Mouse (Mus musculus) forebrain, embryonic 12.5 days (tissue): Measurements from ENCODE around the gene Ovca2. TPM values are rescaled to one million over a fixed set of nuclear protein-coding genes. Genes with fewer than 3 reads are reported as not detected.

Experiments
- ATAC-seq: fragments of 200-750 bp; cut with Nextera tagmentation; 2 replicates; pipeline ENCODE4 v1.8.0; 2017; ENCODE audit warnings: moderate TSS enrichment; ENCODE audit not compliant: low FRiP score
- H3K27ac ChIP-seq: fragments of 300-500 bp; sonication (generic); 2 replicates; pipeline ENCODE4 v1.5.1; 2016; ENCODE audit warnings: mild to moderate bottlenecking
- H3K27me3 ChIP-seq: fragments of 300-500 bp; sonication (generic); 2 replicates; pipeline ENCODE4 v1.6.1; 2016; ENCODE audit warnings: mild to moderate bottlenecking
- H3K36me3 ChIP-seq: fragments of 300-500 bp; sonication (generic); replicated peaks from 2 replicates; pipeline ENCODE4 v1.6.1; 2016; ENCODE audit warnings: mild to moderate bottlenecking
- H3K4me1 ChIP-seq: fragments of 300-500 bp; sonication (generic); 2 replicates; pipeline ENCODE4 v1.6.1; 2016
- H3K4me2 ChIP-seq: fragments of 300-500 bp; sonication (generic); 2 replicates; pipeline ENCODE4 v1.6.1; 2016; ENCODE audit warnings: mild to moderate bottlenecking, moderate library complexity
- H3K4me3 ChIP-seq: fragments of 300-500 bp; sonication (generic); replicated peaks from 2 replicates; pipeline ENCODE4 v1.5.1; 2016; ENCODE audit warnings: mild to moderate bottlenecking
- H3K9ac ChIP-seq: fragments of 300-500 bp; sonication (generic); 2 replicates; pipeline ENCODE4 v1.6.1; 2016; ENCODE audit warnings: mild to moderate bottlenecking
- H3K9me3 ChIP-seq: fragments of 300-500 bp; sonication (generic); 2 replicates; pipeline ENCODE4 v1.6.1; 2016
- WGBS: fragments of 180-500 bp; shearing (Covaris S2); methylation state at CpG from one replicate; pipeline ENCODE4 v1.1.7; 2016; 5-methylcytosine and 5-hydroxymethylcytosine counted together
- polyA plus RNA-seq: library from polyadenylated mRNA; unstranded; fragments of >200 nt; fragmentation: Nextera tagmentation; extraction: Ambion mirVana; gene quantifications from 2 replicates; pipeline ENCODE4 v1.2.1, GENCODE M21; 2016

Gene Ovca2
- polyA plus RNA-seq, 1 experiment from 2014 or later: 24.3 TPM

DNA sequence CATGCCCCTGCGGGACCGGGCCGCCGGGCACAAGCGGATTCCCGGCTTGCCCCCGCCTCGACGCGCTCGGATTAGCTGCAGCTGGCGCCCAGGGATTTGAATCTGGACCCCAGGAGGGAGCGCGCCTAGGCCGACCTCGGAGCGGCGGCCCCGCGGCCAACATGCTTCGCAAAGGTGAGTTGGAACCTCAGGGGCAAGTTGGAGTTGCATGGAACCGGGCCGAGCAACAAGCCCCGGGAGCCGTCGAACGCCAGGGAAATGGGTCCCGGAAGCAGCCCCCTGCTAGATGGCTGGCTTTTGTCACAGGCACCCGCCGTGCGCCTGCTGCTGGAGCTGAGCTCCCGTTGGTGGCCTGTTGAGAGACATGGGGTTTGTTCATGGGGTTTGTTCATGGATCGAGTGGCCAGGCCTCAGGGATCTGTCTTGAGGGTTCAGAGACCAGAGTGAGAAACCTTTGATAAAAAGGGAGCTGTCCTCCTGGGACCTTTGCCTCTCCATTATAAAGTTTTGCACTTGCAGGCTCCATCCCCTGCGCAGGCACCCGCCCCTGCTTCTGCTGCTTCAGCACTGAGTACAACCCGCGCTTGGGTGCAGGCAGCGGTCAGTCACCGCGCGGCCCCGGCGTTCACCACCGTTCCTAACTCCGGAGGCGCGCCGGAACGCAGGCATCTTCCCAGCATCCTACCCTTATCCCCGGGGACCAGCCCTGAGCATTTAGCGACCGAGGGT, 15.7 kb upstream of the Ovca2 start:
- Histone ChIP-seq H3K4me1 (peaks cover 55% of the 10 kb centered on the region), H3K4me3 (peak overlapping the region; percentile 49), H3K4me2 (peak overlapping the region; percentile 69), H3K36me3 (no peaks in the 10 kb centered on the region), H3K9ac (peak overlapping the region; percentile 48), H3K27me3 (peaks cover 86% of the 10 kb centered on the region), H3K27ac (no peak overlapping the region), H3K9me3 (no peaks in the 10 kb centered on the region)
- no peak for ATAC-seq
- under 1% methylated on average over 52 of the region's 52 CpGs for WGBS

DNA sequence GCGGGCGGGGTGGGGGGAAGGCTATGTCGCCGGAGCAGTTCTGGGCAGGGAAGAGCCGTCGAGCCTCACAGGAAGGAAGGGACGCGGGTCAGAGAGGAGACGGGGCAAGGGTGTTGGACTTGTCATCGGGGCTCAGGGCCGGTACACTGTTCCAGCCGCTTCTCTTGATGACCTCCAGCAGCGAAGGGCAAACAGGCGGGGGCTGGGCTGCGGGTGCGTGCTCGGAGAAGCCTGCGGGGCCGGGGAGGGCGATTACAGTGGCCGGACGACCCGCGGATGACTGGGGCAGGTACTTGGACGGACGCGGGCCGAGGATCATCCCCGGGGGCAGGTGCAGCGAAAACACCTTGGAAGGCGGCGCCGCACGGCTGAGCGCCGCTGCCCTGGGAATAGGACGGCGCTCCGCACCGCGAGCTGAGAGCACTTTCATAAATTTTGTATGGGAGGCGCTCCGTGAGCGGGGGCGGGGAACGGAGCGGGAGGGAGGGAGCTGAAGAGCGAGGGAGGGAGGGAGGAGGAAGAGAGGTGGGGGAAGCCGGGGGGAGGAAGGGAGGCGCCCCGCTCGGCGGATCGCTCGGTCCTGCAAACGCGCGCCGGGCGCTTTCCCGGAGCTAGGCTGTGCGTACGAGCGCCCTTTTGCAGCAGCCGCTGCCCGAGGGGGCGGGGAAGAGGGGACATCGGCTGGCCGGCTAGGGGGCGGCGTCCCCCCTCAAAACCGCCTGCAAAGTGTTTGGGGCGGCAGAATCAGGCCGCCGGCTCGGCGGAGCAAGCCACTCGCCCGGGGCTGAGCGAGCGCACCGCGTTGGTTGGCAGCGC, 14.8 kb upstream of the Ovca2 start, which contains the start of gene Rtn4rl1:
Rtn4rl1 (plus strand) TSS at position 528 of the 816 bp plus-strand sequence.
- Histone ChIP-seq H3K4me2 (peak within 1 kb of the TSS; percentile 69), H3K36me3 (no peaks in the 10 kb centered on the region), H3K27ac (no peak within 1 kb of the TSS), H3K4me3 (peak within 1 kb of the TSS; percentile 49), H3K27me3 (peaks cover 78% of the 10 kb centered on the region), H3K4me1 (peaks cover 58% of the 10 kb centered on the region), H3K9ac (peak within 1 kb of the TSS; percentile 48), H3K9me3 (no peaks in the 10 kb centered on the region)
- no peak for ATAC-seq
- WGBS: under 1% methylated on average over 84 of the region's 84 CpGs

DNA sequence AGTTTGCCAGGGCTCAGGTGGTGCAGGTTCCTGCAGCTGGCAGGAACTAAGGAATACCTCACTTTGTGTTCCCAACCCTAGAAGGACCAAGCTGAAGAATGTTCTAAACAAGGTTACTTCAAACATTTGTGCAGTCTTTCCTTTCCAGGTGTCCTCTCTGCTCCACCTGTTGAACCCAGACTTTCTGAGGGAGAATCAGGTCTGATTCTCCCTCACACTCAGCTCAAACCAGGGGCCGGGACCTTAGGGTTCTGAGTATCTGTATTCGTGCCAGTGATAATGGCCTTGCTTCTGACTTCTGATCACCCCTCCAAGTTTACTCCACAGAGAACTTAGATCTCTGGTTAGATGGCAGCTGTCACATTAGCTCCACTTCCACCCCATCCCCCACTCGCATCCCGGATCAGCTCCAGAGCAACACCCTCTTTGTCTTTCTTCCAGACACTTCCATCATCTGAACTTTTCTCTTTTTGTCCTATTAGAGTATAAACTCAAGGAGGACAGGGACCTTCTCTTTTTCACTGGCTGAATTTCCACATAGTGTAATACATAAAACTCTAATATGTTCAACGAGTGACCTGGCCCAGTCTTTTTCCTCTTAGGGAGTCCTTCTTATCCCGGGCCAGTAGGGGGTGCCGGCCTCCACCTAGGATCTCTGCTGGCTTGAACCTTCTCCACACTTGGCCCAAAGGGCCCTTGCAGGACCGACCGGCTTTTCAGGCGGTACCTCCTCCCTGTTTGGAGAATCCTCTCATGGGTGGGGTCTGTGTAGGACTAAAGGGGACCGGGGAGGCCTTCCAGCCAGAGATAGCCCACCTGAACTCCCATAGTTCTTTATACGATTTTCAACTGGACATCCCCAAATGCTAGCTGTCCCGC, 13.9 kb upstream of the Ovca2 start:
- WGBS: 24% methylated on average over 13 of the region's 13 CpGs
- Histone ChIP-seq H3K4me1 (peaks cover 58% of the 10 kb centered on the region), H3K27me3 (peaks cover 69% of the 10 kb centered on the region), H3K4me3 (peak overlapping the region; percentile 49), H3K27ac (no peak overlapping the region), H3K36me3 (no peaks in the 10 kb centered on the region), H3K9me3 (no peaks in the 10 kb centered on the region), H3K4me2 (peak overlapping the region; percentile 69), H3K9ac (no peak overlapping the region)
- no peak for ATAC-seq

DNA sequence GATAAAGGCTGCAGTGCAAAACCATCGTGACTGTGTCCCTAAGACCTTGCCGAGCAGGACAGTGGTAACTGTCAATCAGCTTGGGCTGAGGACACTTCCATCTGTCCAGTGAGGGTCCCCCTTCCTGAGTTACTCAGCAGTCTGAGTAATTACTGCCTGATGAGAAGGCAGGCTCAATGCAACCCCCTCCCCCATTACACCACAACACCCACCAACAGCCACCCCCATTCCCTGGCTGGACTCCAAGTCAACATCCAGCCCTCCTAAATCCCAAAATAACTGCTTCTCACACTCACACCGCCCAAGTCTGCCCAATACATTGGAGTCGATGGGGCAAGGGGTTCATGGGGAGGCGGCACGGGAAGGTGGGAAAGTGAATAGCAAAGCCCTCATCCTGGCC, 13.2 kb upstream of the Ovca2 start:
- H3K27me3 ChIP-seq: peaks cover 63% of the 10 kb centered on the region
- H3K9ac ChIP-seq: no peak overlapping the region
- WGBS: 64% methylated on average over 6 of the region's 6 CpGs
- no peak overlapping the region for H3K27ac ChIP-seq
- no peak overlapping the region for H3K4me2 ChIP-seq
- peaks cover 56% of the 10 kb centered on the region for H3K4me1 ChIP-seq
- H3K36me3 ChIP-seq: no peaks in the 10 kb centered on the region
- H3K9me3 ChIP-seq: no peaks in the 10 kb centered on the region
- no peak overlapping the region for H3K4me3 ChIP-seq
- ATAC-seq: no peak

DNA sequence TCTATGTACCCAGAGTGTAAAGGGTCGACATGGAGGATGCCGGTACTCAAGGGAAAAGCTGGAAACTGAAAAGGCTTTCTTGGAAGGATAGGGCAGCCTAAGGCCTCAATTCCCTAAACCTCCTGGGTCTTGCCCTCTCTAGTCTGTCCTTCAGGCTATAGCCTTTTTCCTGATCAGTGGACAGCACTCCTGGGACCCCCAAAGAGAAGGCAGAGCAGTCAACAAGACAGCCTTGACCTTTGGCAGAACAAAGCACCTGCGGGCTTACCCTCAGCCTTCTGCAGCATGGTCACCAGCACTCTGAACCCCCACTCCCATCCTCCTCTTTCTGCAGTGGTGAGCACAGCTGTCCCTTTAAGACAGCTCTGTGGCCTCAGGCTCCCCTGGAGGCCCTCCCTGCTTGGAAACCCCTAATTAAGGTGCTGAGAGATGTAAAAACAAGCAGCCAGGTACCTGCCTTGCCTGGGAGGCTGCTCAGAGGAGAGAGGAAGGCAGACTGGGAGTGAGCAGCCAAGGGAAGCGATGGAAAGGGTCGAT, 12.3 kb upstream of the Ovca2 start, which contains the start of gene Dph1:
Dph1 (minus strand) TSS at position 337 of the 537 bp plus-strand sequence.
- WGBS: 40% methylated on average over 5 of the region's 5 CpGs
- H3K27ac ChIP-seq: no peak within 1 kb of the TSS
- ATAC-seq: no peak

DNA sequence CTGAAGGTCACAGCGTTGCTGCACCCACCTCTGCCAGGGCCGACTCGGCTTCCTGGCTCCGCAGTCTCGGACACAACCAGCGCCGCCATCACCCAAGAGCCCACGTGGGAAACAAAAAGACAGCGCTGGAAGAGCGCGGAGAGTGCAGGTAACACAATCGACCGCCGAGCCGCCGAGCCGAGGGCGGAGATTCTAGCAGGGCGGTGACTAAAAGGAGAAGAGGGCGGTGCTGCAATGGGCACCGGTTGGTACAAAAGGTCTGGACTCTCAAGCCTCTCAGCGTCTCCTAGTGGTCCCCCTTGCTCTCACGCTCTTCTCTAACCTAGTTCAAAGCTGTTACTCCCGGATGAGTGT, 11.7 kb upstream of the Ovca2 start:
- Histone ChIP-seq H3K27ac (no peak overlapping the region), H3K9me3 (no peaks in the 10 kb centered on the region), H3K4me1 (peaks cover 47% of the 10 kb centered on the region), H3K36me3 (no peaks in the 10 kb centered on the region), H3K4me3 (peak overlapping the region; percentile 72), H3K4me2 (peak overlapping the region; percentile 93), H3K9ac (peak overlapping the region; percentile 70), H3K27me3 (peaks cover 48% of the 10 kb centered on the region)
- peak; percentile 83 for ATAC-seq
- under 1% methylated on average over 24 of the region's 24 CpGs for WGBS

More for the DNA sequence above, 12.3 kb upstream of the Ovca2 start, which contains the start of gene Dph1:
- Histone ChIP-seq H3K9me3 (no peaks in the 10 kb centered on the region), H3K4me3 (peak within 1 kb of the TSS; percentile 72), H3K9ac (peak within 1 kb of the TSS; percentile 70), H3K27me3 (peaks cover 54% of the 10 kb centered on the region), H3K4me1 (peaks cover 53% of the 10 kb centered on the region), H3K36me3 (no peaks in the 10 kb centered on the region), H3K4me2 (peak within 1 kb of the TSS; percentile 93)

DNA sequence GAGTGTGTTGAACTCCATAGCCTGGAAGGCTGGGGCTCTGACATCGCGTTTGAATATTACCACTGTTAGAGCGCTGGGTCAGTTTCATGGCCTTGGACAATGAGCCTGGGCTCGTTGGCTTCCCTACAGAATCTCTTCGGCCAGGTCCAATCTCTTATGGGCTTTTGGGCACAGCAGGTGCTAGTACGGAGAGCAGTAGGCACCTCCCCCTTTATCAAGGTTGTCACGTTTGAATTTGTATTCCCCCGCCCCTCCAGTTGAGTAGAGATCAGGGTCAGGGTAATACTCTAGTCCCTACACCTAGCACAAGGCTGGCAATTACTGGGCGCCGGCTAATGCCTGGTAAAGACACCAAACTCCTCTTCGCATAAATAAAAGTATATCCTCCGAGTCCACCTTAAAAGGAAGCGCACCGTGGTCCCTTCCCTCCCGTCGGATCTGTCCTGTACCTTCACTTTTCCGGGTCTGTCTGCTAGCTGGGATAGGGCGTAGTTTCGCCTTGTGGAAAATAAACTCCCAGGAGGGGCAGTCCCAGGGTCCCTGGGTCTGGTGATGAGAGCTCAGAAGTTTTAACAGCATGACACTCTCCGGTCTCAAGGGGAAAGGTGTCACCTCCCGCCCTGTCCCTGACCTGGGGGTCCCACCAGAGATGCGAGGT, 11.2 kb upstream of the Ovca2 start:
- no peak overlapping the region for H3K27ac ChIP-seq
- H3K9ac ChIP-seq: peak overlapping the region; percentile 70
- under 1% methylated on average over 22 of the region's 22 CpGs for whole genome bisulfite sequencing
- H3K4me1 ChIP-seq: peaks cover 46% of the 10 kb centered on the region
- H3K4me3 ChIP-seq: peak overlapping the region; percentile 72
- peak; percentile 34 for ATAC-seq
- peak overlapping the region; percentile 93 for H3K4me2 ChIP-seq
- H3K36me3 ChIP-seq: no peaks in the 10 kb centered on the region
- no peaks in the 10 kb centered on the region for H3K9me3 ChIP-seq
- H3K27me3 ChIP-seq: peaks cover 43% of the 10 kb centered on the region

DNA sequence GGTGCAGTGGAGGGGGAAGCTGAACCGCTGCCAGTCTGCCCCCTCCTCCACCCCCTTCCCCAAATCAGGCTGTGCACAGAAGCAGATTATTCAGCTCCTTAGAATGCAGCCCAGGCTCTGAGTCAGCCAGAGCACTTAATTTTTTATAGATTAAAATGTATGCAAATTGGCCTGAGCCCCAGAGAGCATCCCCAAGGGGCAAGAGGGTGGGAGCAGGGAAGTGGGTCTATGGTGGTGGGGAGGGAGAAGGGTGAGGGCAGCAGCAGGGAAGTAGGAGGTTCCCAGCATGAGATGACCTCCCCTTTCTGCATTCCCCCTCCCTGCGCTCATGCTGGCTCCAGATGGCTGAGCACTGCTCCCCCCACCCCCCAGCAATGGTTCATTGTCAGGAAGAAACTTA, 6.4 kb upstream of the Ovca2 start:
- 62% methylated on average over 2 of the region's 2 CpGs for WGBS
- H3K36me3 ChIP-seq: peaks cover 33% of the 10 kb centered on the region
- ATAC-seq: no peak
- peaks cover 17% of the 10 kb centered on the region for H3K4me1 ChIP-seq
- H3K9me3 ChIP-seq: no peaks in the 10 kb centered on the region
- no peak overlapping the region for H3K9ac ChIP-seq
- H3K27me3 ChIP-seq: no peaks in the 10 kb centered on the region
- no peak overlapping the region for H3K4me2 ChIP-seq
- H3K27ac ChIP-seq: no peak overlapping the region
- no peak overlapping the region for H3K4me3 ChIP-seq

DNA sequence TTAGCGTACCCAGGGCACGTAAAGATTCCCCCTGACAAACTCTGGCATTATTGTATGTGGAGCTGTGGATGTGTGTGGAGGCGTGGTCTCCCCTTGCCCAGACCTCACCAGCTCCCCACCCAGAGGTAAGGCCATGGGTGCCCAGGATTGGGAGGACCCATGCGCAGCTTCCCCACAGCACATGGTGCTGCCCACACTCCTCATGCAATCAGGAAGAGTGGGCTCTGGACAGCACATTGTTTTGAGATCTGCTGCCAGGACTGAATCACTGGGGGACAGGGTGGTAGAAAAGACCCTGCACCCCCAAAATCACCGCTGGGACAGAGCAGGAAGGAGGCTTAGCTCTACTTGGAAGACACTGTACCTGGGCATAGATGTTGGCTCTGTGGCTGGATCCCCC, 5.9 kb upstream of the Ovca2 start:
- H3K36me3 ChIP-seq: peaks cover 33% of the 10 kb centered on the region
- ATAC-seq: no peak

DNA sequence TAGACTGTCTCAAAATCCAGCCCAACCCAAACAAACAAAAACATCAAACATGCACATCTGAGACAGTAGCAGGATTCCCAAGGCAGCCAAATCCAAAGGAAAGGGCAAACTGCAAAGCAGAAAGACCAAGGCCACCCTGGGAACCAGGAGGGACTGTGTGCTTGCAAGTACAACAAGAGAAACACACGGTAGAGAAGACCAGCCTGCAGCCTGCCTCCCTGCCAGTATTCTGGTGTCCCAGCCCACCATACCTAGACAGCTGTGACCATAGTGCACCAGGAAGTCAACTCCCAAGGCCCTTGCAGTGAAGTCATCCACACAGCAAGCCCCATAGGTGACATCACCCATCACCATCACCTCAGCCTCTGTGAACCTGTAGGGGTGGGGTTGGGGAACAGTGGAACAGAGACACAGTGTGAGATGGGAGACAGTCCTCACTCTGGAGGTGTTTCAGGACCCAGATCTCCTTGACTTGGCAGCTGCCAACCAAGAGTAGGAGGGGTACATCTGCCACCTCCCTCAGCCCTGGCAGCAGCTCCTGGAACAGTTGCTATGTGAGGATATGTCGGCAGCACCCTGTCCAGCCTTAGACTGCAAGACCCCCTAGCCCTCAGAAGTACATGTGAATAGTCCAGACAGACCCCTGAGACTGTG, 5.4 kb upstream of the Ovca2 start:
- Histone ChIP-seq H3K4me2 (no peak overlapping the region), H3K27ac (no peak overlapping the region), H3K9me3 (no peaks in the 10 kb centered on the region), H3K27me3 (no peaks in the 10 kb centered on the region), H3K9ac (no peak overlapping the region), H3K4me3 (no peak overlapping the region), H3K4me1 (peaks cover 14% of the 10 kb centered on the region), H3K36me3 (peaks cover 33% of the 10 kb centered on the region)
- 89% methylated on average over 2 of the region's 2 CpGs for WGBS
- ATAC-seq: no peak

More for the DNA sequence above, 5.9 kb upstream of the Ovca2 start:
- Histone ChIP-seq H3K9me3 (no peaks in the 10 kb centered on the region), H3K27ac (no peak overlapping the region), H3K4me1 (peaks cover 14% of the 10 kb centered on the region), H3K4me3 (no peak overlapping the region), H3K4me2 (no peak overlapping the region), H3K27me3 (no peaks in the 10 kb centered on the region), H3K9ac (no peak overlapping the region)
- WGBS: 91% methylated on average over 5 of the region's 5 CpGs

DNA sequence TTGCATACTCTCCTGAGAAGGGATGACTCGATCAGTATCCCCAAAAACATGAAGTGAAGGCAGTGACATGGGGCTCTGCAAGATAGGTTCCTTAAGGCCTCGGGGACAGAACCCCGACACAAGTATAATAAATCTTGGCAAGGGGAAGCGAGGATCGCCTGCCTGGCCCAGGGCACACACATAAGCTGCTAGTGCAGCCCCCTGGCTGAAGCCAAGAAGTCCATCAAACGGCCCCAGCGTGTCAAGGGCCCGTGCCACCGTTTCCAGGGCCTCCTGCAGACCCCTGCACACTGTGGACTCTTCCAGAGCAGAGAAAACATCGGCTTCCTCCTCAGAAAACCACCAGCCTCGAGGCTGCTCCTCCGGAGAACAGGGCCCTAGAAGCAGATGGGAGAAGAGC, 624 bp downstream of the Ovca2 start:
- Histone ChIP-seq H3K9me3 (no peaks in the 10 kb centered on the region), H3K9ac (peak overlapping the region; percentile 82), H3K4me1 (peaks cover 28% of the 10 kb centered on the region), H3K27ac (peak overlapping the region; percentile 85; the same call in 1 of the 2 replicates), H3K4me2 (peak overlapping the region; percentile 75), H3K4me3 (peak overlapping the region; percentile 65), H3K27me3 (peaks cover 18% of the 10 kb centered on the region), H3K36me3 (peaks cover 32% of the 10 kb centered on the region; the same call in 1 of the 2 replicates)
- no peak for ATAC-seq
- WGBS: 61% methylated on average over 12 of the region's 12 CpGs
